Mouse (Mus musculus) liver, embryonic 16.5 days (tissue): ENCODE measurements around the gene Gpr84. TPM values are rescaled to one million over a fixed set of nuclear protein-coding genes. Genes with fewer than 3 reads are reported as not detected.
A peak's percentile ranks its signal among the peaks of the same experiment; 100 is the strongest.

Experiments
- ATAC-seq: fragments of 200-750 bp; cut with Nextera tagmentation; 2 replicates; pipeline ENCODE4 v1.8.0; 2017; ENCODE audit warnings: low read depth, mild to moderate bottlenecking, moderate number of reproducible peaks, moderate library complexity
- H3K27ac ChIP-seq: fragments of 300-500 bp; sonication (generic); 2 replicates; pipeline ENCODE4 v1.5.1; 2014; ENCODE audit warnings: mild to moderate bottlenecking, low read length
- H3K27me3 ChIP-seq: fragments of 300-500 bp; sonication (generic); 2 replicates; pipeline ENCODE4 v1.6.1; 2014; ENCODE audit warnings: low read depth, low read length, mixed read lengths; ENCODE audit not compliant: control insufficient read depth, insufficient read depth
- H3K36me3 ChIP-seq: fragments of 300-500 bp; sonication (generic); 2 replicates; pipeline ENCODE4 v1.6.1; 2014; ENCODE audit warnings: mild to moderate bottlenecking; ENCODE audit not compliant: control insufficient read depth, insufficient read depth
- H3K4me1 ChIP-seq: fragments of 300-500 bp; sonication (generic); 2 replicates; pipeline ENCODE4 v1.6.1; 2014; ENCODE audit warnings: low read depth, low read length, mixed read lengths; ENCODE audit not compliant: control insufficient read depth
- H3K4me2 ChIP-seq: fragments of 300-500 bp; sonication (generic); 2 replicates; pipeline ENCODE4 v1.6.1; 2014; ENCODE audit warnings: low read depth, low read length, mixed read lengths
- H3K4me3 ChIP-seq: fragments of 300-500 bp; sonication (generic); 2 replicates; pipeline ENCODE4 v1.5.1; 2014; ENCODE audit warnings: low read depth, mild to moderate bottlenecking, low read length
- H3K9ac ChIP-seq: fragments of 300-500 bp; sonication (generic); 2 replicates; pipeline ENCODE4 v1.6.1; 2014; ENCODE audit warnings: low read depth, low read length
- H3K9me3 ChIP-seq: fragments of 300-500 bp; sonication (generic); replicated peaks from 2 replicates; pipeline ENCODE4 v1.6.1; 2016; ENCODE audit warnings: low read length; ENCODE audit not compliant: control insufficient read depth
- WGBS: fragments of 180-500 bp; shearing (Covaris S2); extraction: QIAGEN DNeasy Blood & Tissue Kit; methylation state at CpG from one replicate; pipeline ENCODE4 v1.1.7; 2014; ENCODE audit not compliant: insufficient replicate concordance; 5-methylcytosine and 5-hydroxymethylcytosine counted together
- polyA plus RNA-seq: library from polyadenylated mRNA; unstranded; fragments of >200 nt; fragmentation: Nextera tagmentation; extraction: Ambion mirVana; gene quantifications from 2 replicates; pipeline ENCODE4 v1.2.1, GENCODE M21; 2015

Gpr84 gene
- 1.0 and 1.1 TPM in 2 replicates for polyA plus RNA-seq

GRCm38 (mm10) chr15:103310365-103310910 is at the start of gene Gpr84:
Gpr84 (minus strand) TSS chr15:103310612.
- Histone ChIP-seq H3K4me1 (peaks cover 34% of the 10 kb centered on the region), H3K4me3 (peak within 1 kb of the TSS; percentile 13; the same call in 1 of the 2 replicates), H3K4me2 (0 out of 2 replicates have a peak within 1 kb of the TSS, but pooled peaks have one; percentile 46), H3K9me3 (no peaks in the 10 kb centered on the region), H3K9ac (no peak within 1 kb of the TSS), H3K27me3 (peaks cover 17% of the 10 kb centered on the region), H3K36me3 (no peaks in the 10 kb centered on the region), H3K27ac (peak within 1 kb of the TSS; percentile 21; the same call in 1 of the 2 replicates)
- 16% methylated on average over 6 of the region's 6 CpGs for WGBS
- ATAC-seq, result no peak

GRCm38 (mm10) chr15:103359869-103360602 is 49.6 kb upstream of the Gpr84 start:
- Histone ChIP-seq H3K4me1 (peaks cover 51% of the 10 kb centered on the region), H3K9ac (no peak overlapping the region), H3K4me3 (no peak overlapping the region), H3K36me3 (peaks cover 5% of the 10 kb centered on the region; the same call in 1 of the 2 replicates), H3K27ac (no peak overlapping the region; the same call in 1 of the 2 replicates), H3K27me3 (no peaks in the 10 kb centered on the region), H3K9me3 (no peaks in the 10 kb centered on the region), H3K4me2 (no peak overlapping the region)
- no peak for ATAC-seq
- 63% methylated on average over 5 of the region's 5 CpGs for WGBS

- no peak overlapping the region for H3K9ac ChIP-seq
- ATAC-seq, result no peak
- peaks cover 42% of the 10 kb centered on the region for H3K4me1 ChIP-seq
- no peak overlapping the region for H3K27ac ChIP-seq
- H3K27me3 ChIP-seq, result no peaks in the 10 kb centered on the region
- no peak overlapping the region for H3K4me3 ChIP-seq
- H3K9me3 ChIP-seq, result no peaks in the 10 kb centered on the region
- H3K36me3 ChIP-seq, result peaks cover 5% of the 10 kb centered on the region; the same call in 1 of the 2 replicates
- H3K4me2 ChIP-seq, result no peak overlapping the region
- WGBS, result 37% methylated on average over 1 of the region's 1 CpGs
These were observed 48.7 kb upstream of the Gpr84 start for GRCm38 (mm10) chr15:103359122-103359510.

- peak; percentile 9; the same call in 1 of the 2 replicates for ATAC-seq
- WGBS, result 15% methylated on average over 4 of the region's 4 CpGs
- Histone ChIP-seq H3K4me1 (peaks cover 37% of the 10 kb centered on the region), H3K9ac (no peak overlapping the region), H3K4me3 (no peak overlapping the region), H3K36me3 (peaks cover 9% of the 10 kb centered on the region; the same call in 1 of the 2 replicates), H3K27ac (no peak overlapping the region; the same call in 1 of the 2 replicates), H3K9me3 (no peaks in the 10 kb centered on the region), H3K4me2 (no peak overlapping the region), H3K27me3 (no peaks in the 10 kb centered on the region)
These were observed 48.1 kb upstream of the Gpr84 start for GRCm38 (mm10) chr15:103358278-103359121.

- H3K27ac ChIP-seq, result no peak overlapping the region; the same call in 1 of the 2 replicates
- 55% methylated on average over 4 of the region's 4 CpGs for WGBS
These were observed 47.4 kb upstream of the Gpr84 start for GRCm38 (mm10) chr15:103357817-103358216.

GRCm38 (mm10) chr15:103356130-103356529 is 45.7 kb upstream of the Gpr84 start:
- no peak overlapping the region for H3K4me2 ChIP-seq
- no peak for ATAC-seq
- peaks cover 22% of the 10 kb centered on the region for H3K4me1 ChIP-seq
- peaks cover 18% of the 10 kb centered on the region for H3K36me3 ChIP-seq
- H3K27ac ChIP-seq, result no peak overlapping the region
- no peaks in the 10 kb centered on the region for H3K27me3 ChIP-seq
- WGBS, result 60% methylated on average over 4 of the region's 4 CpGs
- H3K9me3 ChIP-seq, result no peaks in the 10 kb centered on the region
- H3K4me3 ChIP-seq, result no peak overlapping the region
- H3K9ac ChIP-seq, result no peak overlapping the region

More at GRCm38 (mm10) chr15:103357817-103358216, 47.4 kb upstream of the Gpr84 start:
- Histone ChIP-seq H3K9me3 (no peaks in the 10 kb centered on the region), H3K9ac (no peak overlapping the region), H3K36me3 (peaks cover 9% of the 10 kb centered on the region; the same call in 1 of the 2 replicates), H3K27me3 (no peaks in the 10 kb centered on the region), H3K4me1 (peaks cover 37% of the 10 kb centered on the region), H3K4me3 (no peak overlapping the region), H3K4me2 (no peak overlapping the region)
- no peak for ATAC-seq

- ATAC-seq, result no peak
- no peak overlapping the region for H3K9ac ChIP-seq
- no peak overlapping the region for H3K4me3 ChIP-seq
- H3K27ac ChIP-seq, result no peak overlapping the region
- H3K4me1 ChIP-seq, result peaks cover 21% of the 10 kb centered on the region
- H3K27me3 ChIP-seq, result no peaks in the 10 kb centered on the region
- H3K36me3 ChIP-seq, result peaks cover 23% of the 10 kb centered on the region
- WGBS, result 76% methylated on average over 4 of the region's 4 CpGs
- H3K4me2 ChIP-seq, result no peak overlapping the region
- H3K9me3 ChIP-seq, result no peaks in the 10 kb centered on the region
These were observed 45.0 kb upstream of the Gpr84 start for GRCm38 (mm10) chr15:103355420-103355819.

GRCm38 (mm10) chr15:103354690-103355089 is 44.3 kb upstream of the Gpr84 start:
- no peak overlapping the region for H3K4me3 ChIP-seq
- WGBS, result 79% methylated on average over 2 of the region's 2 CpGs
- H3K9me3 ChIP-seq, result no peaks in the 10 kb centered on the region
- no peak overlapping the region for H3K27ac ChIP-seq
- H3K9ac ChIP-seq, result no peak overlapping the region
- H3K4me2 ChIP-seq, result no peak overlapping the region
- ATAC-seq, result no peak
- no peaks in the 10 kb centered on the region for H3K27me3 ChIP-seq
- H3K4me1 ChIP-seq, result peaks cover 17% of the 10 kb centered on the region
- H3K36me3 ChIP-seq, result peaks cover 23% of the 10 kb centered on the region
